Mouse (Mus musculus) gastrocnemius, postnatal 36 days (tissue): ENCODE measurements around the gene Gm17617. TPM values are rescaled to one million over a fixed set of nuclear protein-coding genes. Genes with fewer than 3 reads are reported as not detected.
A peak's percentile ranks its signal among the peaks of the same experiment; 100 is the strongest.

ENCODE experiments used
- DNase-seq, 2 experiments: peaks; one replicate each; pipeline ENCODE4 v3.0.0; 2022
- intact Hi-C: fragments of 180-260 bp; cut with DNase I; formaldehyde crosslinking; loops from one replicate; pipeline ENCODE4 v1.15.1; 2025
- long read RNA-seq, 2 experiments: library from polyadenylated mRNA; stranded (forward); transcript quantifications; one replicate each; pipeline ENCODE4 v2.0.0; 2021
- total RNA-seq, 2 experiments: library from RNA; stranded (reverse); gene quantifications; 2 replicates each; pipeline ENCODE4 v1.2.3; 2021

Gene Gm17617
- total RNA-seq, result not detected
- long read RNA-seq, experiment 1, result 0 reads
- long read RNA-seq, experiment 2, result 0 reads

- no peak for DNase-seq
- intact Hi-C loops, result no loop called here
Observed at GRCm38 (mm10) chr13:55133448-55133847, at the start of gene Gm17617. Gene Gm17617 (minus strand): TSS chr13:55133548.

- peak; percentile 65 to 78 for DNase-seq
- intact Hi-C loops, result no loop called here
Observed at GRCm38 (mm10) chr13:55182173-55182894, 49.0 kb upstream of the Gm17617 start.

- intact Hi-C loops, result no loop called here
- no peak for DNase-seq
Observed at GRCm38 (mm10) chr13:55181786-55182172, 48.4 kb upstream of the Gm17617 start.

GRCm38 (mm10) chr13:55179591-55179990 is 46.2 kb upstream of the Gm17617 start:
- intact Hi-C loops, result loop anchor here (2.0 to 5.0 kb wide), 2 partner anchors 45 to 382 kb away; no protein-coding TSS in a partner anchor
- DNase-seq, result no peak

GRCm38 (mm10) chr13:55178556-55178955 is 45.2 kb upstream of the Gm17617 start:
- intact Hi-C loops, result loop anchor here (2.0 to 5.0 kb wide), 2 partner anchors 44 to 381 kb away; no protein-coding TSS in a partner anchor
- peak; percentile 45 to 67 for DNase-seq

GRCm38 (mm10) chr13:55177903-55178496 is 44.7 kb upstream of the Gm17617 start:
- intact Hi-C loops, result loop anchor here (2.0 to 5.0 kb wide), 2 partner anchors 43 to 381 kb away; no protein-coding TSS in a partner anchor
- peak in 1 of 2 experiments; percentile 60 for DNase-seq

GRCm38 (mm10) chr13:55176265-55176664 is 42.9 kb upstream of the Gm17617 start:
- intact Hi-C loops, result loop anchor here (5.0 kb wide), 1 partner anchor 379 kb away; no protein-coding TSS in a partner anchor
- no peak for DNase-seq

GRCm38 (mm10) chr13:55174347-55174746 is 41.0 kb upstream of the Gm17617 start:
- intact Hi-C loops, result no loop called here
- no peak for DNase-seq

- intact Hi-C loops, result no loop called here
- DNase-seq, result no peak
Observed at GRCm38 (mm10) chr13:55172336-55172770, 39.0 kb upstream of the Gm17617 start.

- intact Hi-C loops, result no loop called here
- peak; percentile 58 to 68 for DNase-seq
Observed at GRCm38 (mm10) chr13:55171517-55172335, 38.4 kb upstream of the Gm17617 start.

GRCm38 (mm10) chr13:55168958-55169369 is 35.6 kb upstream of the Gm17617 start:
- intact Hi-C loops, result loop anchor here (5.0 kb wide), 1 partner anchor 62 kb away; the partner anchor contains the start of gene Zfp346

GRCm38 (mm10) chr13:55168255-55168654 is 34.9 kb upstream of the Gm17617 start:
- DNase-seq, result no peak
- intact Hi-C loops, result loop anchor here (5.0 kb wide), 1 partner anchor 61 kb away; the partner anchor contains the start of gene Zfp346

More at GRCm38 (mm10) chr13:55168958-55169369, 35.6 kb upstream of the Gm17617 start:
- DNase-seq, result peak; percentile 63 to 68

GRCm38 (mm10) chr13:55167798-55168197 is 34.5 kb upstream of the Gm17617 start:
- no peak for DNase-seq
- intact Hi-C loops, result loop anchor here (5.0 kb wide), 1 partner anchor 60 kb away; the partner anchor contains the start of gene Zfp346

- intact Hi-C loops, result loop anchor here (5.0 kb wide), 1 partner anchor 60 kb away; the partner anchor contains the start of gene Zfp346
- no peak for DNase-seq
Observed at GRCm38 (mm10) chr13:55166806-55167725, 33.7 kb upstream of the Gm17617 start.

GRCm38 (mm10) chr13:55165831-55166339 is 32.5 kb upstream of the Gm17617 start:
- intact Hi-C loops, result loop anchor here (5.0 kb wide), 1 partner anchor 59 kb away; the partner anchor contains the start of gene Zfp346
- no peak for DNase-seq

- no peak for DNase-seq
- intact Hi-C loops, result no loop called here
Observed at GRCm38 (mm10) chr13:55163553-55163952, 30.2 kb upstream of the Gm17617 start.

- intact Hi-C loops, result no loop called here
- no peak for DNase-seq
Observed at GRCm38 (mm10) chr13:55162365-55162764, 29.0 kb upstream of the Gm17617 start.

GRCm38 (mm10) chr13:55153951-55154350 is 20.6 kb upstream of the Gm17617 start:
- intact Hi-C loops, result no loop called here
- no peak for DNase-seq
